In the genomic region with DNA sequence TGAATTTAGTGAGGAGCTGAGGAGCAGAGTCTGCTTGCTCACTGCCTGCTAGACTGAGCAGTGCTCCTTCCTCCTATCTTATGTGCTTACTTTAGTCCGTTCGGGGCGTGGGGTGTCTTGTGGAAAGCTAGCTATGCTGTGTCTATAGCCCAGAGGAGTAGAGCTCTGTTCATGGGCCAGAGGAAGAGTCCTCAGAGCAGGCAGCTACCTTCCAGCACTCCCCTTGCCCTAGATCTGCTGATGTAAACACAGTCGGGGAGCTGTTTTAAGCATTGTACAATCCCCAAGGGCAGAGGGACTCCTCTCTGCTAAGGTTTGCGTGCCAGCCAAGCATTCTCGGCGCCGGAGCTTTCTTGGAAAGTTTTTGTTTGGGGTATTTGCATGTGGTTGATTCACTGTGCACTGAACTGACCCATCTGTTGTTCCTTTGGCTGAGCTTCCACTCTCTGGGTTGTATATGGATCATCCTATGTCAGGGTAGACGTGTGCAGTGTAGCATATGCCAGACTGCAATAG, we compare ENCODE assay signal across 7 mouse cellular contexts. TPM values are rescaled to one million over a fixed set of nuclear protein-coding genes. Genes with fewer than 3 reads are reported as not detected.
DNase-seq lines count a peak whose midpoint lies in the region; ATAC-seq and TF ChIP-seq lines count a peak whose summit lies in the region.

No protein-coding gene starts in this region.

- no peaks in the 10 kb centered on the region for H3K36me3 ChIP-seq in hindbrain, postnatal 0 days (ENCODE audit: insufficient read depth, low read length)
- H3K36me3 ChIP-seq in hindbrain, embryonic 10.5 days: no peaks in the 10 kb centered on the region
- H3K36me3 ChIP-seq in ES-E14 (ENCODE audit: control insufficient read depth, insufficient read depth, low read length, poor library complexity, severe bottlenecking): no peaks in the 10 kb centered on the region

- peak; percentile 74 for ATAC-seq in hindbrain, postnatal 0 days
- ATAC-seq in monocyte, adult 5-6 weeks (replicated peaks; ENCODE audit: insufficient number of reproducible peaks, low FRiP score, low TSS enrichment, poor library complexity, severe bottlenecking): no peak

- H3K4me2 ChIP-seq in hindbrain, postnatal 0 days (ENCODE audit: low read depth, low read length): no peak overlapping the region

- peak; percentile 27 for DNase-seq in hindbrain, postnatal 0 days (ENCODE audit: low spot score)
- no peak for DNase-seq in hindbrain, embryonic 10.5 days (ENCODE audit: low spot score)
- peak; percentile 23 for DNase-seq in CD4-positive, CD25-positive, alpha-beta regulatory T cell, adult 2 months (ENCODE audit: low read depth, low spot score)
- DNase-seq in ES-E14 (ENCODE audit: low read depth, low spot score): no peak
- peak; percentile 68 for DNase-seq in lung, postnatal 10 days
- no peak for DNase-seq in adrenal gland, adult 18-20 months (ENCODE audit: low spot score in 2 of 2)

- H3K9me3 ChIP-seq in hindbrain, postnatal 0 days (ENCODE audit: low read length): no peaks in the 10 kb centered on the region
- H3K9me3 ChIP-seq in hindbrain, embryonic 10.5 days: no peaks in the 10 kb centered on the region
- no peaks in the 10 kb centered on the region for H3K9me3 ChIP-seq in ES-E14 (ENCODE audit: control insufficient read depth, insufficient read depth, low read depth, low read length)

- no peak overlapping the region for H3K9ac ChIP-seq in hindbrain, postnatal 0 days (replicated peaks; ENCODE audit: low read length)
- H3K9ac ChIP-seq in ES-E14 (ENCODE audit: insufficient read depth, low read depth, low read length, poor library complexity, severe bottlenecking): peak overlapping the region; percentile 7; the same call in 1 of the 2 replicates

- 34% methylated on average over 9 of the region's 9 CpGs for WGBS in hindbrain, postnatal 0 days
- 62% methylated on average over 9 of the region's 9 CpGs for WGBS in hindbrain, embryonic 10.5 days

- no peak overlapping the region for H3K4me3 ChIP-seq in hindbrain, postnatal 0 days (ENCODE audit: low read length)
- no peak overlapping the region for H3K4me3 ChIP-seq in hindbrain, embryonic 10.5 days
- peak overlapping the region in 1 of 2 experiments; percentile 26; a peak in 1 of 4 replicates for H3K4me3 ChIP-seq in ES-E14 (ENCODE audit: insufficient read depth in 1 of 2, low read depth in 1 of 2, low read length in 2 of 2, poor library complexity in 1 of 2, severe bottlenecking in 1 of 2)

- in situ Hi-C loops in ES-E14 (cut with MboI; ENCODE audit: low sequenced_read_pairs in 2 of 2, unreplicated experiment in 2 of 2): no loop called here

- no peak overlapping the region for H3K27ac ChIP-seq in hindbrain, postnatal 0 days
- no peak overlapping the region for H3K27ac ChIP-seq in hindbrain, embryonic 10.5 days
- no peak overlapping the region for H3K27ac ChIP-seq in ES-E14 (ENCODE audit: insufficient read depth, low read depth, low read length, poor library complexity, severe bottlenecking)

- no peaks in the 10 kb centered on the region; the same call in 1 of the 2 replicates for H3K4me1 ChIP-seq in hindbrain, postnatal 0 days (ENCODE audit: insufficient read depth, low read length)
- H3K4me1 ChIP-seq in hindbrain, embryonic 10.5 days (replicated peaks): 0 out of 2 replicates have a peak, but pooled peaks cover 3% of the 10 kb centered on the region
- peaks cover 3 to 9% of the 10 kb centered on the region in 2 experiments; a peak in 3 of 4 replicates for H3K4me1 ChIP-seq in ES-E14 (ENCODE audit: control insufficient read depth in 2 of 2, insufficient read depth in 2 of 2, low read length in 2 of 2, poor library complexity in 1 of 2)

- no peak for TF ChIP-seq CTCF in hindbrain, postnatal 0 days (IDR thresholded peaks at IDR 0.05; ENCODE audit: low read depth)

- H3K27me3 ChIP-seq in hindbrain, postnatal 0 days (ENCODE audit: insufficient read depth, low read length): no peaks in the 10 kb centered on the region
- H3K27me3 ChIP-seq in hindbrain, embryonic 10.5 days (ENCODE audit: insufficient read depth, poor library complexity, severe bottlenecking): no peaks in the 10 kb centered on the region

TF ChIP-seq in ES-E14, 5 proteins besides CTCF, POLR2A, EP300 and RAD21:
- TF ChIP-seq ZC3H11A (IDR thresholded peaks at IDR 0.05; ENCODE audit: borderline replicate concordance, low read depth, low read length): no peak

RNA-seq across cellular contexts. Expression of gene Gadd45a, which starts 32.6 kb away (rescaled TPM):
- total RNA-seq in hindbrain, postnatal 0 days (2014; rRNA removed): 7.9 and 14.9 TPM in 2 replicates
- 16.2 and 16.9 TPM in 2 replicates for polyA plus RNA-seq in hindbrain, postnatal 0 days (2015; fragmentation: Nextera tagmentation; extraction: Ambion mirVana)
- polyA plus RNA-seq in hindbrain, embryonic 10.5 days (2016; fragmentation: Nextera tagmentation; extraction: Ambion mirVana): 21.9 and 25.7 TPM in 2 replicates
- total RNA-seq in ES-E14 (2012; rRNA removed): 49.1 and 70.3 TPM in 2 replicates
- 24.7 to 64.2 TPM (median 57.8 TPM) in 3 replicates for total RNA-seq in monocyte, adult 5-6 weeks (2017)
- 10 to 100 TPM; 10.6 to 27.8 TPM for total RNA-seq in adrenal gland, adult 18-20 months (2021)

Comparison
In these comparisons a context has a peak if more than half of its experiments do, and no peak if none do; other contexts are left out.
1. DNase-seq: peak in hindbrain, postnatal 0 days (single experiment), CD4-positive, CD25-positive, alpha-beta regulatory T cell, adult 2 months (single experiment) and lung, postnatal 10 days (single experiment); none in hindbrain, embryonic 10.5 days (single experiment), ES-E14 (single experiment) and adrenal gland, adult 18-20 months (0 of 2).